Mouse (Mus musculus): Measurements from ENCODE around the gene Snn.

- TF ChIP-seq CTCF (IDR thresholded peaks at IDR 0.05; ENCODE audit: borderline replicate concordance, extremely low read depth, insufficient read depth, insufficient read length) = no peak
- TF ChIP-seq POLR2A (IDR thresholded peaks at IDR 0.05; ENCODE audit: borderline replicate concordance, extremely low read depth, insufficient read depth, insufficient read length, poor library complexity, severe bottlenecking) = no peak
These were observed 42.7 kb upstream of the Snn start for GRCm38 (mm10) chr16:11017807-11018595.
